Mouse (Mus musculus): ENCODE results near the gene Gan. TPM values are rescaled to one million over a fixed set of nuclear protein-coding genes. Genes with fewer than 3 reads are reported as not detected.

The Gan gene
- polyA plus RNA-seq, 1 experiment from 2014 or later = 0.98 TPM

DNA sequence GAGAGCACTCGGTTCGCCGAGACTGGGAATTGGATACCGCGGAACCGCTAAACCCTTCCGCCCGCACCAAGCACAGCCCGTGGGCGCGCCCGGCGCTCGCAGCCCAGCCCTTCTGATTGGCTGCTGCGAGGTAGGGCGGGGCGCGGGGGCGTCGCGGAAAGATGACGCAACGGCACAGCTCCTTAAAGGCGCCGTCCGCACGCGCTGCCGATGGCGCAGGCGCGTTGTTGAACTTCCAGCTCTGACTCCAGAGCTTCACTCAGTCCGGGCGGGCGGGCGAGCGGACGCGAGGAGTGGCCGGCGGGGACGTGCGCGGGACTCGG lies 205 bp upstream of the Gan start:
- ATAC-seq (ENCODE audit: insufficient read depth) = peak; percentile 90
- no peaks in the 10 kb centered on the region for H3K27me3 ChIP-seq
- 0% methylated on average over 45 of the region's 45 CpGs for WGBS (ENCODE audit: insufficient replicate concordance)
- peak overlapping the region; percentile 92 for H3K27ac ChIP-seq (replicated peaks)
- peaks cover 36% of the 10 kb centered on the region for H3K4me1 ChIP-seq (replicated peaks)
- no peaks in the 10 kb centered on the region for H3K36me3 ChIP-seq (replicated peaks)
- H3K4me2 ChIP-seq = peak overlapping the region; percentile 86
- no peaks in the 10 kb centered on the region for H3K9me3 ChIP-seq (replicated peaks)
- peak overlapping the region; percentile 76 for H3K4me3 ChIP-seq (replicated peaks)
- peak overlapping the region; percentile 80 for H3K9ac ChIP-seq

DNA sequence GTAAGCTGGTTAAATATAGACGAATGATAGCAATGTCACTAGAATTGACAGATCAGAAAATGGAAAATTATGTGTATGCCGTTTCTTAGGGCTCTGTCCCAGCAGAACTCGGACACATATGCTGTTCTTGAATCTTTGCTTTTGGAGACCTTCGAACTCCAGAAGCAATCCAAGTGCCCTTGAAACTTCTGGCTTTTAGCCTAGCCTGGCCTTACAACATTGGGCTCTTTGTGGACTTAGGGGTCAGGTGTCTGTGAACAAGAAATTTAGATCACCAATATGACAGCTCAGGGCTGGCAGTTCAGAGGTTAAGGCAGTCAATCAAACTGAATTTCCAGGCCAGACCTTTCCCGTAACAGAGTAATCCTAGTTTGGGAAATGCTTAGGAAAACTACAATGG lies 1.1 kb downstream of the Gan start:
- H3K9me3 ChIP-seq (replicated peaks) = no peaks in the 10 kb centered on the region
- 57% methylated on average over 5 of the region's 5 CpGs for WGBS (ENCODE audit: insufficient replicate concordance)
- no peaks in the 10 kb centered on the region for H3K27me3 ChIP-seq
- 0 out of 2 replicates have a peak overlapping the region, but pooled peaks have one; percentile 92 for H3K27ac ChIP-seq (replicated peaks)
- ATAC-seq (ENCODE audit: insufficient read depth) = no peak
- peak overlapping the region; percentile 76 for H3K4me3 ChIP-seq (replicated peaks)
- peak overlapping the region; percentile 80 for H3K9ac ChIP-seq
- peaks cover 36% of the 10 kb centered on the region for H3K4me1 ChIP-seq (replicated peaks)
- no peaks in the 10 kb centered on the region for H3K36me3 ChIP-seq (replicated peaks)
- peak overlapping the region; percentile 86 for H3K4me2 ChIP-seq

DNA sequence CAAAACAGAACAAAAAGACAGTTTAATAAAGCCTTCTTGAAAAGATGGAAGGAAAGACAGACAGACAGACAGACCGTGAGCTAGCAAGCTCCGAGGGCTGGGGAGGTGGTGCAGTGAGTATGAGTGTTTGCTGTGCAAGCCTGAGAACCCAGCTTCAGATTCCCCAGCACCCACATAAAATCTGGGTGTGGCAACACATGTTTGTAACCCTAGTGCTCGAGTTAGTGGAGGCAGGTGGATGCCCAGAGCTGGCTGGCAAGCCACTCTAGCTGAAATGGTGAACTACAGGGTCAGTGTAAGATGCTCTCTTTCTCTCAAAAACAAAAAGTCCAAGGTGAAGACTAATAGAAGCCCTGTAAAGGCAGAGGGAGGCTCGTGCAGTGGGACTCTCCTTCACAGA lies 7.0 kb downstream of the Gan start:
- Histone ChIP-seq H3K4me3 (replicated peaks) (no peak overlapping the region), H3K9ac (no peak overlapping the region), H3K27ac (replicated peaks) (no peak overlapping the region), H3K4me2 (no peak overlapping the region), H3K9me3 (replicated peaks) (no peaks in the 10 kb centered on the region), H3K27me3 (no peaks in the 10 kb centered on the region), H3K36me3 (replicated peaks) (no peaks in the 10 kb centered on the region), H3K4me1 (replicated peaks) (peaks cover 37% of the 10 kb centered on the region)
- 62% methylated on average over 4 of the region's 4 CpGs for WGBS (ENCODE audit: insufficient replicate concordance)
- ATAC-seq (ENCODE audit: insufficient read depth) = no peak

DNA sequence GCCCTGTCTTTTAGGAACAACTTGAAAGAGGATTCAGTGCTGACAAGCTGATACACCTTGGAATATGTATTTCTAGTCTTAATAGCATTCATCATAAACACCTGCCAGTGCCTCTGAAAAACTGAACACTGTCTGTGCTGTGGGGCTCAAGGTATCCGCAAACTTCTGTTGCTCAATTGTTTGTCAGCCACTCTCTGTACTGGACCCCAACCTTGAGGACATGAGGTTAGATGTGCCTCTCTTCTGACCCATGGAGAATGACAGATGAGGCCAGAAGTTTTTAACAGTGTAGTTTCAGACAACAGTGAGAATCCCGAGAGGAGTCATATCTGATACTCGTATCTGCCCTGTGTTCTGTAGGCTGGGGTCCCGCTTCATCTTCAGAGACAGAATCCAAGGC lies 7.6 kb downstream of the Gan start:
- Histone ChIP-seq H3K9ac (no peak overlapping the region), H3K27ac (replicated peaks) (no peak overlapping the region), H3K27me3 (no peaks in the 10 kb centered on the region), H3K36me3 (replicated peaks) (no peaks in the 10 kb centered on the region), H3K4me3 (replicated peaks) (no peak overlapping the region), H3K4me1 (replicated peaks) (peaks cover 37% of the 10 kb centered on the region), H3K9me3 (replicated peaks) (no peaks in the 10 kb centered on the region), H3K4me2 (no peak overlapping the region)
- WGBS (ENCODE audit: insufficient replicate concordance) = 72% methylated on average over 4 of the region's 4 CpGs
- ATAC-seq (ENCODE audit: insufficient read depth) = 0 out of 2 replicates have a peak, but pooled peaks have one; percentile 30

DNA sequence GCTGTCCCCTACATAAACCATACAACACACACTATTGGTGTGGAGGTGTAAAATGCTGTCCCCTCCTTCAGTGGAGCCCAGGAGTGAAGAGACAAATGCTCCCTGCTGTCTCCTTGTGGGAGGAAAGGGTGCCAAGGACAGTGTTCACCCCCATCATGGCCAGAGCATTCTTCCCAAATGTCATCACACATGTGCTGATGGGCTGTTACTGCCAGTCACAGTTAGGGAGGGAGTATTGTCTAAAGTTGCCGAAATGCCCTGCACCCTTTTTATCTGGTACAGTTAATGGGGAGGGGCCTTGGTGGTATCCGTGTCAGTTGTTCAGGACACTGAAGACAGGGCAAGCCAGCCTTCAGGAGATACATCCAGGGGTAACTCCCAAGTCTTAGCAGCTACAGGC lies 8.6 kb downstream of the Gan start:
- ATAC-seq (ENCODE audit: insufficient read depth) = no peak
- Histone ChIP-seq H3K4me3 (replicated peaks) (no peak overlapping the region), H3K27ac (replicated peaks) (no peak overlapping the region), H3K9ac (no peak overlapping the region), H3K4me1 (replicated peaks) (peaks cover 40% of the 10 kb centered on the region), H3K9me3 (replicated peaks) (no peaks in the 10 kb centered on the region), H3K36me3 (replicated peaks) (no peaks in the 10 kb centered on the region), H3K27me3 (no peaks in the 10 kb centered on the region), H3K4me2 (no peak overlapping the region)
- WGBS (ENCODE audit: insufficient replicate concordance) = 62% methylated on average over 2 of the region's 2 CpGs

DNA sequence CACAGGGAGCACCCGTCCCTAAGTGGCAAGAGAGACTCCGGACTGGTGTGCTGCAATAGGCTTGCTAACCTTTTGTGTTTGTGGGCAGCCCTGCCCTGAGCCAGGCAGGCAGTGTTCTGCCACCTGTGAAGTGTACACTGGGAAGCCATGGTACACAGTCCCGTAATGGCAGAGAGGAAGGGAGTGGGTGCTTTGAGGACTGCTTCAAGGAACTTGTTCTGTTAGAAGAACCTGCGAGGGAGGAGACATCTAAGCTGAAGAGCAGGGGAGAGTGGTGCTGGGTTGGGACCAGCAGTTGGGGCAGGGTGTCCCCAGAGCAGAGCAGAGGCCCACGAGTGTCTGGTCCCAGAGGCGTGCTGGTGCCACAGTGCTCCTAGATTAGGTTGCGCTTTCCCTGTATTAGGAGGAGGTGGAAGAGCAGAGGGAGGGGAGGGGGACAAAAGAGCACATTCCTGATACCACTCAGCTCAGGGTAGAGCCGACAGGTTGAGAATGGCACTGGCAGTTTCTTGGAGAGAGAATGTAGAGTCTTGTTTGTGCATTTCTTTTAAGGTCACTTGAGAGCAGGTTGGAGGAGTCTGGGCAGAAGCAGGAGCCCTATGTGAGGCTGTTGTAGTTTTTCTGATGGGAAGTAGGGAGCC lies 9.4 kb downstream of the Gan start:
- no peak overlapping the region for H3K27ac ChIP-seq (replicated peaks)
- H3K4me2 ChIP-seq = 0 out of 2 replicates have a peak overlapping the region, but pooled peaks have one; percentile 18
- no peaks in the 10 kb centered on the region for H3K27me3 ChIP-seq
- H3K36me3 ChIP-seq (replicated peaks) = no peaks in the 10 kb centered on the region
- H3K4me3 ChIP-seq (replicated peaks) = no peak overlapping the region
- peaks cover 45% of the 10 kb centered on the region for H3K4me1 ChIP-seq (replicated peaks)
- WGBS (ENCODE audit: insufficient replicate concordance) = 65% methylated on average over 8 of the region's 8 CpGs
- no peak overlapping the region for H3K9ac ChIP-seq
- ATAC-seq (ENCODE audit: insufficient read depth) = no peak
- H3K9me3 ChIP-seq (replicated peaks) = no peaks in the 10 kb centered on the region

DNA sequence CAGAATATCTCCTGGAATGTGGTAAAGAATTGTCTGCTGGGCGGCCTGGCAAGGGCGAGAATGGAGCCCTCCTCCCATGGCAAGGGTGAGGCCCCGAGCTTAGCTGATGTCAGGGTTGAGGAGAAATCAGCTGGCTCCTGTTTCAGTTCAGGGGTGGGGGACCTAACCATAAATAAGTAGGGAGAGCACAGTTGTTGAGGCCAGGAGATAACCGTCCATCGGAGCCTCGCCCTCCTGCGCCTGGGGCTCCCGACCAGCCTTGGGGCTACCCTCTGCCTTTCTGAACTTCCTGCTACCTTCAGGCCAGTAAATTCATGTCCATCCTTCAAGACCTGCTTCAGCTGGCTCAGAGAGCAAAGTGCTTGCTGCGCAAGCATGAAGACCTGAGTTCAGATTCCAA lies 10.4 kb downstream of the Gan start:
- Histone ChIP-seq H3K4me3 (replicated peaks) (no peak overlapping the region), H3K27ac (replicated peaks) (peak overlapping the region; percentile 3; the same call in 1 of the 2 replicates), H3K9ac (0 out of 2 replicates have a peak overlapping the region, but pooled peaks have one; percentile 4), H3K4me1 (replicated peaks) (peaks cover 49% of the 10 kb centered on the region), H3K36me3 (replicated peaks) (no peaks in the 10 kb centered on the region), H3K4me2 (peak overlapping the region; percentile 18; the same call in 1 of the 2 replicates), H3K27me3 (no peaks in the 10 kb centered on the region), H3K9me3 (replicated peaks) (no peaks in the 10 kb centered on the region)
- peak; percentile 61 for ATAC-seq (ENCODE audit: insufficient read depth)
- WGBS (ENCODE audit: insufficient replicate concordance) = 36% methylated on average over 9 of the region's 9 CpGs

DNA sequence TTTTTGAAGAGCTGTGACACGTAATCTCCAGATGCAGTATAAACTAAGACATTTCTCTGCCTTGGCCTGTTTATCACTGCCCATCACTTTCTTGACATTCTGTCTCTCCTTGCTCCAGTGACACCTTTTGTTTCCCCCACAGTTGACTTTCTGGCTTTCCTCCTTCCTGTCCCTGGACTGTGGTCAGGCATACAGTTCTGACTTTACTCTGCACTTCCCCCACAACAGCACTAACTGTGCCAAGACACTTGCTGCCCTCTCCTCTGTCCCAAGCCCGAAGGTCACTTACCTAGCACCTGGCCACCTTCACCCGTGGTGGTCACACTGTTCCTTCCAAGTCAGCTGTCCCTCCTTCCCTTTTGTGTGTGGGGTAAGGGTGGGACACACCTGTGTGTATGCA lies 13.9 kb downstream of the Gan start:
- Histone ChIP-seq H3K36me3 (replicated peaks) (no peaks in the 10 kb centered on the region), H3K4me3 (replicated peaks) (no peak overlapping the region), H3K9me3 (replicated peaks) (no peaks in the 10 kb centered on the region), H3K27ac (replicated peaks) (no peak overlapping the region), H3K4me2 (no peak overlapping the region), H3K27me3 (no peaks in the 10 kb centered on the region), H3K4me1 (replicated peaks) (peaks cover 38% of the 10 kb centered on the region), H3K9ac (no peak overlapping the region)
- WGBS (ENCODE audit: insufficient replicate concordance) = 51% methylated on average over 3 of the region's 3 CpGs
- no peak for ATAC-seq (ENCODE audit: insufficient read depth)

DNA sequence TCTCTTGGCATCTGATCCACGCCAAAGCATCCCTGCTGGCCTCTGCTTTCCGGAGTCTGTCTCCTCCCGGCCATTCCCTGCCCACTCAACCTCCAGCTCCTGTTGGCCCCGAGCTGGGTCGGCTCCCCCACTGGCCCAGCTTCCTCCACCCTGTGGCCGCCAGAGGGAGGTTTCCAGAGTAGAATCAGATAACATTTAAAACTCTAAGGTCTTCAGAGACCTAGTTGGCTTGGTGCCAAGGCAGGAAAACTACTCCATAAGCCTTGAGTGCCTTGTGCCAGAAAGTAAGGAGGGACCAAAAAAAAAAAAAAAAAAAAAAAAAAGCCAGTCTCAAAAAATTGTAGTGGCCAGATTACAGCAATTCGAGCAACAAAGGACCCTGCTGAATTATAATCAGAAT lies 15.0 kb downstream of the Gan start:
- Histone ChIP-seq H3K4me2 (no peak overlapping the region), H3K27ac (replicated peaks) (no peak overlapping the region), H3K36me3 (replicated peaks) (no peaks in the 10 kb centered on the region), H3K4me1 (replicated peaks) (peaks cover 27% of the 10 kb centered on the region), H3K9me3 (replicated peaks) (no peaks in the 10 kb centered on the region), H3K4me3 (replicated peaks) (no peak overlapping the region), H3K9ac (no peak overlapping the region), H3K27me3 (no peaks in the 10 kb centered on the region)
- 44% methylated on average over 7 of the region's 7 CpGs for WGBS (ENCODE audit: insufficient replicate concordance)
- no peak for ATAC-seq (ENCODE audit: insufficient read depth)

DNA sequence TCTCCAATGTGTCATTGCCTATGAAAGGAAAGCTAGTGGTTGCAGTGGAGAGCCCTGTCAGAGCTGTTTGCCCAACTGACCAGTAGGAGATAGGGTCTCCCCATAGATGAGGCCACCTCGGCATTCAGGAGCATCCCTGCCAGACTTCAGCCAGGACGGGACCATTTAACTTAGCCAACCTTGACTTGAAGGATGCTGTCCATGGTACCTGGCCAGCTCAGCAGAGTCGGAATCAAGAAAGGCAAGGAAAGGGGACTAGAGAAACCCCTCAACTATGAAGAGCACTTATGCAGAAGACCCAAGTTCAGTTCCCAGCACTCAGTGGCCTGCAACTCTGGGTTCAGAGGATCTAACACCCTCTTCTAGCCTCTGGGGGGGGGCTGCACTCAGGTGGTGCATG lies 15.8 kb downstream of the Gan start:
- H3K27ac ChIP-seq (replicated peaks) = no peak overlapping the region

DNA sequence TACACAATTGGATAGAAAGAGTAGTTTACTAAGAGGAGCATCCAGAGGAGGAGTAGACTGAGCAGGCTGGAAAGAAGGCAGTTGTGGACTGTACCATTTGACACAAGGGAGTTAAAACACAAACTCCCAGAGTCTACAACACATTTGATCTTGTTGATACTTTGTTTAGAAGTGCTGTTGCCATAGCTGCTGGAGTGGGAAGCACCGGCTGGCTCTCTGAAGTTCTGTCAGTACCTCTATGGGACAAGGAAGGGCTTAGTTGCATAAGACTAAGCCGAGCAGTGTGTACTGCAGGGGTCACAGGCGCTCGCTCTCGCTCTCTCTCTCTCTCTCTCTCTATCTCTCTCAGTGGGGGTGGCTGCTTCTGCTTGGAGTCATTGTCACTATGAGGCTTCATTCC lies 16.6 kb downstream of the Gan start:
- H3K27me3 ChIP-seq = no peaks in the 10 kb centered on the region
- no peak overlapping the region for H3K9ac ChIP-seq
- no peaks in the 10 kb centered on the region for H3K9me3 ChIP-seq (replicated peaks)
- no peak overlapping the region for H3K27ac ChIP-seq (replicated peaks)
- no peak overlapping the region for H3K4me2 ChIP-seq
- H3K36me3 ChIP-seq (replicated peaks) = no peaks in the 10 kb centered on the region
- H3K4me3 ChIP-seq (replicated peaks) = no peak overlapping the region
- peaks cover 15% of the 10 kb centered on the region; the same call in 1 of the 2 replicates for H3K4me1 ChIP-seq (replicated peaks)
- 78% methylated on average over 5 of the region's 5 CpGs for WGBS (ENCODE audit: insufficient replicate concordance)
- ATAC-seq (ENCODE audit: insufficient read depth) = no peak

More for the DNA sequence above, 15.8 kb downstream of the Gan start:
- 75% methylated on average over 3 of the region's 3 CpGs for WGBS (ENCODE audit: insufficient replicate concordance)
- H3K36me3 ChIP-seq (replicated peaks) = no peaks in the 10 kb centered on the region
- peaks cover 19% of the 10 kb centered on the region for H3K4me1 ChIP-seq (replicated peaks)
- H3K4me3 ChIP-seq (replicated peaks) = no peak overlapping the region
- H3K4me2 ChIP-seq = no peak overlapping the region
- H3K9me3 ChIP-seq (replicated peaks) = no peaks in the 10 kb centered on the region
- no peak overlapping the region for H3K9ac ChIP-seq
- no peaks in the 10 kb centered on the region for H3K27me3 ChIP-seq
- no peak for ATAC-seq (ENCODE audit: insufficient read depth)

DNA sequence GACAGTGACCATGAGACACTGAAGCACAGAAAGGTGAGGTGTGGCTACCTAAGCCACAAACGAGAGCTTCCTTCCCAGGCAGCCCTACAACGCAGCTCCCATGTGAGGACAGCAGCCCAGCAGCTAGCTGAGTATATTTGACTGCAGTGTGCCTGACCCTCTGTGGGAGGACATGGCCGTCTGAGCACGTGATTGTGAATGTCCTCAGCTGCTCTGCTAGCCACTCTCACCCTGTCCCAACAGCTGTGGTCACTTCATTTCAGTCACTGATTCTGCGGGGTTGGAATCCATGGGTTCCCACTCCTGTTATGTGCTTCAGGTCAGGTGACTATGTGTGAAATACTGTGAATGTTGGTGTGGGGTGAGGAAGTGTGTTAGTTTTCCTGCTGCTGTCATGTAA lies 18.4 kb downstream of the Gan start:
- Histone ChIP-seq H3K27ac (replicated peaks) (no peak overlapping the region), H3K4me1 (replicated peaks) (peaks cover 16% of the 10 kb centered on the region; the same call in 1 of the 2 replicates), H3K4me2 (no peak overlapping the region), H3K9ac (no peak overlapping the region), H3K9me3 (replicated peaks) (no peaks in the 10 kb centered on the region), H3K4me3 (replicated peaks) (no peak overlapping the region), H3K36me3 (replicated peaks) (no peaks in the 10 kb centered on the region), H3K27me3 (no peaks in the 10 kb centered on the region)
- no peak for ATAC-seq (ENCODE audit: insufficient read depth)
- 67% methylated on average over 5 of the region's 5 CpGs for WGBS (ENCODE audit: insufficient replicate concordance)

All from liver, embryonic 15.5 days (tissue).